Mouse (Mus musculus) C2C12 (cell line): Measurements from ENCODE around the gene Ranbp3. TPM values are rescaled to one million over a fixed set of nuclear protein-coding genes. Genes with fewer than 3 reads are reported as not detected.

Source experiments
- H3K27me3 ChIP-seq: one replicate; pipeline ENCODE4 v1.6.1; 2011; ENCODE audit not compliant: control insufficient read depth, insufficient read depth, insufficient read length
- H3K36me3 ChIP-seq: one replicate; pipeline ENCODE4 v1.6.1; 2011; ENCODE audit not compliant: control insufficient read depth, insufficient read depth
- H3K4me3 ChIP-seq: one replicate; pipeline ENCODE4 v1.5.1; 2011; ENCODE audit warnings: mild to moderate bottlenecking, control low read depth; ENCODE audit not compliant: poor library complexity, insufficient read depth, severe bottlenecking
- H3K79me2 ChIP-seq: one replicate; pipeline ENCODE4 v1.6.1; 2011; ENCODE audit not compliant: control insufficient read depth, insufficient read depth
- H3K79me3 ChIP-seq: one replicate; pipeline ENCODE4 v1.6.1; 2011; ENCODE audit warnings: low read depth, control low read depth
- H3ac ChIP-seq: one replicate; pipeline ENCODE3; 2011; ENCODE audit warnings: low read depth; ENCODE audit not compliant: control insufficient read depth, insufficient read length
- CEBPB ChIP-seq: IDR thresholded peaks from one replicate; pipeline ENCODE4 v1.6.1; 2011; ENCODE audit warnings: low read depth, mild to moderate bottlenecking, control low read depth, moderate library complexity
- CTCF ChIP-seq: IDR thresholded peaks from one replicate; pipeline ENCODE4 v1.5.1; 2011; ENCODE audit not compliant: control insufficient read depth, insufficient read depth, insufficient read length
- FOSL1 ChIP-seq: IDR thresholded peaks from one replicate; pipeline ENCODE4 v1.8.0; 2011; ENCODE audit warnings: mild to moderate bottlenecking, low read length; ENCODE audit not compliant: poor library complexity, insufficient read depth, severe bottlenecking
- MAX ChIP-seq: IDR thresholded peaks from one replicate; pipeline ENCODE4 v1.6.1; 2011; ENCODE audit warnings: mild to moderate bottlenecking, control low read depth
- MYOD1 ChIP-seq: IDR thresholded peaks from one replicate; pipeline ENCODE4 v1.6.1; 2011; ENCODE audit warnings: low read depth; ENCODE audit not compliant: control insufficient read depth, insufficient read length
- MYOG ChIP-seq: IDR thresholded peaks from one replicate; pipeline ENCODE4 v1.6.1; 2011; ENCODE audit not compliant: control insufficient read depth, insufficient read length; ENCODE audit errors: extremely low read depth
- USF1 ChIP-seq: IDR thresholded peaks from one replicate; pipeline ENCODE4 v1.6.1; 2011; ENCODE audit warnings: low read depth, mild to moderate bottlenecking, control low read depth, moderate library complexity
- polyA plus RNA-seq: library from polyadenylated mRNA; unstranded; fragments of >200 nt; fragmentation: generic; extraction: Trizol; gene quantifications from one replicate; pipeline ENCODE4 v1.2.1, GENCODE M21; 2012; ENCODE audit warnings: missing spikeins

Ranbp3 gene
- polyA plus RNA-seq, 1 experiment, result 107 TPM

DNA sequence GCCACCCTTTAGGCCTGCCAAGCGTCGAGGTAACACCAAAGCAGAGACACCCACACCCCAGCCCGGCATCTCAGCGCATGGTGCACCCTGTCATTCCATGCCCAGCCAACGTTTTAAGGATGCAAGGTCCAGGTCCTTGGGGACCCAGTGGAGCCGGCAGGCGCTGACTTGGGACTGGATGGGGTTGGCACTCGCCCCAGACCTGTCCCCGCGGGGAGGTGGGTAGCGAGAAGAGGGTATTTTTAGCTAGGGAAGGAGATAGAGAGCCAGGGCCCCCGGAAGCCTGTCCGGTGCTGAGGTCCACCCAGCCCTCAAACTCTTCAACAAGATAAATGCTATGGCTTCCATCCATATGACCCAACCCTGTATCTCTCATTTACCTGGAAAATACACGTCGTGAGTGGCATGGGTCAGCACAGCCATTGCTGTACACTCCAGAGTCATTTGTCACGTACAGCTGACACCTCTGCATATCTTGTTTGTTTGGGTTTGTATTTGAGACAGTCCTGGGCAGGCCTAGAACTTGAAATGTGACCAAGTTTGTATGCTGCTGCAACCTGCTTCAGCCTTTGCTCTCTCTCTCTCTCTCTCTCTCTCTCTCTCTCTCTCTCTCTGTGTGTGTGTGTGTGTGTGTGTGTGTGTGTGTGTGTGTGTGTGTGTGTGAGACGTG, 67.2 kb downstream of the Ranbp3 start:
- no peak for TF ChIP-seq MYOD1
- TF ChIP-seq CTCF, result no peak
- H3K4me3 ChIP-seq, result no peak overlapping the region
- no peaks in the 10 kb centered on the region for H3K79me2 ChIP-seq
- no peaks in the 10 kb centered on the region for H3K36me3 ChIP-seq
- no peak overlapping the region for H3ac ChIP-seq
- no peaks in the 10 kb centered on the region for H3K79me3 ChIP-seq
- peaks cover 58% of the 10 kb centered on the region for H3K27me3 ChIP-seq

DNA sequence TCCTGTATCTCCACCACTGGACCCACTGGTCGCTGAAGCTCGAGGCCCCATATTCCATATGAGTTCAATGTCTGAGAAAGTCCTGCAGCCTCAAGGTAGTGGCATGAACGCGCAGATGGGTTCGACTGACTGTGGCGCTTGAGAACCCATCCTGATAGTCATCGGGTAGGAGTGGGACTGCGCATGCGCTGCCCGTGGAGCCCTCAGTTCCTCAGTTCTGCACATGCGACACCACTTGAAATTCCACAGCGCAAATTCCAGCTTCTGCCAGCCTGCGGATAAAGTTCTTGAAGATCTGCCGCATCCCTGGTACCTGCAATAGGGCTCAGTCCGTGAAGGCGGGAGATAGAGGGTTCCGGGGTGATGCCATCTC, 67.7 kb downstream of the Ranbp3 start:
- Histone ChIP-seq H3K79me2 (no peaks in the 10 kb centered on the region), H3K27me3 (peaks cover 55% of the 10 kb centered on the region), H3K36me3 (no peaks in the 10 kb centered on the region), H3ac (no peak overlapping the region), H3K79me3 (no peaks in the 10 kb centered on the region), H3K4me3 (no peak overlapping the region)
- no peak for TF ChIP-seq MYOG
- TF ChIP-seq MAX, result no peak
- no peak for TF ChIP-seq USF1
- TF ChIP-seq CTCF, result no peak
- no peak for TF ChIP-seq CEBPB
- TF ChIP-seq MYOD1, result no peak
- no peak for TF ChIP-seq FOSL1

DNA sequence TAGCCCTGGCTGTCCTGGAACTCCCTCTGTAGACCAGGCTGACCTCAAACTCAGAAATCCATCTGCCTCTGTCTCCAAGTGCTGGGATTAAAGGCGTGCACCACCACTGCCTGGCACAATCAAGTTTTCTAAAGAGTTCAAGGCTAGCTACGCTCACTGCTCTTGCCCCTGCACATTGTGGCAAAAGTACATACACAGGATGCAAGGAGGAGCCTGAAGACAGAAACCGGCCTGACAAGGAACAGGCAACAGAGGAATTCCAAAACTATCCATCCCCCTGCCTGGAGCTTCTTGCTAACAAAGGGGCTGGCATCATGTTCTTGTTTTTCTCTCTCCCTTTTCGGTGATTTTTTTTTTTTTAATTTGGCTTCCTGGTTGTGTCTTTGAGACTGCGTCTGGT, 71.1 kb downstream of the Ranbp3 start:
- H3K79me2 ChIP-seq, result no peaks in the 10 kb centered on the region
- H3K27me3 ChIP-seq, result peaks cover 41% of the 10 kb centered on the region
- no peaks in the 10 kb centered on the region for H3K36me3 ChIP-seq
- no peak overlapping the region for H3K4me3 ChIP-seq
- H3K79me3 ChIP-seq, result no peaks in the 10 kb centered on the region
- no peak overlapping the region for H3ac ChIP-seq
- no peak for TF ChIP-seq MYOD1
- no peak for TF ChIP-seq MYOG
- no peak for TF ChIP-seq MAX
- no peak for TF ChIP-seq CTCF

DNA sequence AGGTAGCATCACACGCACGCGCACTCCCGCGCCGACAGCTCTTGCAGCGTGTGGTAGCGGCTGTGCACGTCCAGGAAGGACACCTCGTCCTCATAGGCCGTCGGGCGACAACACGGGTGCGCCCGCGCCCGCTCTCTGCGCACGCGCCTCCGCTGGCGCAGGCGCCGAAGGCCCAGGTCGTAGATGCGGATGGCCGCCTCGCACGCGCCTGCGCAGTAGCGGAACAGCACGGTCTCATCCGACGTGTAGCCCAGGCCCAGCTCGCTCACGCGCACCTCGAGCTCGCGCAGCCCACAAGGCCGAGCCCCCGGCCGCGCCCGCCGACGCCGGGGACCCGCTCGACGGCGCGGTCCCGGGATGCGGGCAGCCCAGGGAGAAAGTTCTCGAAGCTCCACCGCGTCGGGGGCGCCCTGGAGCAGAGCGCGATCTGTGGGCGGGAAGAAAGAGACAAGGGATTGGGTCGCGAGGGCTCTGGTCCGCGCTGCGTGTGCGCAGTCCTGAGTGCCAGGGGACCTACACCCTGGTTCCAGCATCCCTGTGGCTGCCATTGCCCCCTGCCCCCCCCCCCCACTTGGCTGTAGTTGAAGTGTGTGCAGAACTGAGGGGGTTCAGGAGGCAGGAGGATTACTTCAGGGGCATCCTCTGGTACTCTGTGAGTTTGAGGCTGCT, 78.4 kb downstream of the Ranbp3 start:
- Histone ChIP-seq H3ac (no peak overlapping the region), H3K36me3 (no peaks in the 10 kb centered on the region), H3K4me3 (no peak overlapping the region), H3K79me3 (no peaks in the 10 kb centered on the region), H3K27me3 (peaks cover 40% of the 10 kb centered on the region), H3K79me2 (no peaks in the 10 kb centered on the region)
- no peak for TF ChIP-seq USF1
- TF ChIP-seq MYOG, result no peak
- TF ChIP-seq MYOD1, result no peak
- no peak for TF ChIP-seq FOSL1
- no peak for TF ChIP-seq CEBPB
- TF ChIP-seq CTCF, result no peak
- TF ChIP-seq MAX, result no peak

DNA sequence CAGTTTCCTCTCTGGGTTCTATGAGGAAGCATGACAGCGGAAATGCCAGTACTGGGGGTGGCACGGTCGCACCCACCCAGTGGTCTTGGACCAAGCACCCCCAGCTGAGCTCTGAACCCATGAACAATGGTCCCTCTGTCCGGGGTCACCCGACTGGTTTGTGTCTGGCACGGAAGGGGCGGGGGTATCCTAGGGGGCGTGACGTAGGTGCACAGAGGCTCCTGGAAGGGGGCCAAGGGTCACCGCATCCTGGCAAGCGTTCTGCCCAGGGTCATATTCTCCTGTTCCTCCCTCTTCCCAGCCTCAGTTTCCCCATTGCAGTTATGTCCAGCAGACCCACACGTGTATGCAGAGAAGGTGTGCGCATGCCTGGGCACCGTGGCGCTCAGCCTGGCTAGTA, 80.4 kb downstream of the Ranbp3 start:
- H3K36me3 ChIP-seq, result no peaks in the 10 kb centered on the region
- H3K27me3 ChIP-seq, result peaks cover 40% of the 10 kb centered on the region
- H3K79me3 ChIP-seq, result no peaks in the 10 kb centered on the region
- TF ChIP-seq CEBPB (no peak), CTCF (no peak), MYOG (no peak), USF1 (no peak), MAX (no peak), FOSL1 (no peak), MYOD1 (no peak)
- H3ac ChIP-seq, result no peak overlapping the region
- H3K4me3 ChIP-seq, result no peak overlapping the region
- no peaks in the 10 kb centered on the region for H3K79me2 ChIP-seq
